Mouse (Mus musculus) E14TG2a.4 (cell line): ENCODE measurements around the gene Elf3.

Experiments used
- CTCF ChIP-seq: conservative IDR thresholded peaks from 2 replicates; pipeline ENCODE4 v1.5.1; 2014; ENCODE audit warnings: low read length
- NANOG ChIP-seq: IDR thresholded peaks from 2 replicates; pipeline ENCODE4 v1.6.1; 2014; ENCODE audit warnings: borderline replicate concordance, low read length, mixed read lengths
- POU5F1 ChIP-seq: IDR thresholded peaks from 2 replicates; pipeline ENCODE4 v1.6.1; 2014; ENCODE audit warnings: low read length, borderline replicate concordance

- TF ChIP-seq CTCF (no peak), POU5F1 (no peak), NANOG (no peak)
Observed at GRCm38 (mm10) chr1:135250706-135251105, 7.7 kb downstream of the Elf3 start.
